Mouse (Mus musculus) intestine, embryonic 16.5 days (tissue): ENCODE measurements around the gene Resp18. TPM values are rescaled to one million over a fixed set of nuclear protein-coding genes. Genes with fewer than 3 reads are reported as not detected.

Experiments used
- ATAC-seq: fragments of 200-750 bp; cut with Nextera tagmentation; 2 replicates; pipeline ENCODE4 v1.8.0; 2017; ENCODE audit warnings: moderate TSS enrichment, moderate library complexity
- H3K27ac ChIP-seq: fragments of 300-500 bp; sonication (generic); 2 replicates; pipeline ENCODE4 v1.5.1; 2014; ENCODE audit warnings: mild to moderate bottlenecking, low read length
- H3K27me3 ChIP-seq: fragments of 300-500 bp; sonication (generic); replicated peaks from 2 replicates; pipeline ENCODE4 v1.6.1; 2014; ENCODE audit warnings: low read length, control low read depth, mixed read lengths; ENCODE audit not compliant: control insufficient read depth, insufficient read depth
- H3K36me3 ChIP-seq: fragments of 300-500 bp; sonication (generic); 2 replicates; pipeline ENCODE4 v1.6.1; 2014; ENCODE audit warnings: low read length, control low read depth; ENCODE audit not compliant: control insufficient read depth, insufficient read depth
- H3K4me1 ChIP-seq: fragments of 300-500 bp; sonication (generic); 2 replicates; pipeline ENCODE4 v1.6.1; 2014; ENCODE audit warnings: low read length, control low read depth, mixed read lengths; ENCODE audit not compliant: control insufficient read depth, insufficient read depth
- H3K4me2 ChIP-seq: fragments of 300-500 bp; sonication (generic); 2 replicates; pipeline ENCODE4 v1.6.1; 2014; ENCODE audit warnings: low read depth, low read length, control low read depth
- H3K4me3 ChIP-seq: fragments of 300-500 bp; sonication (generic); 2 replicates; pipeline ENCODE4 v1.5.1; 2014; ENCODE audit warnings: mild to moderate bottlenecking, low read length
- H3K9ac ChIP-seq: fragments of 300-500 bp; sonication (generic); 2 replicates; pipeline ENCODE4 v1.6.1; 2014; ENCODE audit warnings: low read depth, low read length
- H3K9me3 ChIP-seq: fragments of 300-500 bp; sonication (generic); 2 replicates; pipeline ENCODE4 v1.6.1; 2016; ENCODE audit warnings: low read length, control low read depth; ENCODE audit not compliant: control insufficient read depth
- WGBS: fragments of 180-500 bp; shearing (Covaris S2); extraction: QIAGEN DNeasy Blood & Tissue Kit; methylation state at CpG from one replicate; pipeline ENCODE4 v1.1.7; 2014; 5-methylcytosine and 5-hydroxymethylcytosine counted together
- polyA plus RNA-seq: library from polyadenylated mRNA; unstranded; fragments of >200 nt; fragmentation: Nextera tagmentation; extraction: Ambion mirVana; gene quantifications from 2 replicates; pipeline ENCODE4 v1.2.1, GENCODE M21; 2015

Gene Resp18
- polyA plus RNA-seq, 1 experiment from 2014 or later: 9.2 TPM

GRCm38 (mm10) chr1:75253849-75254624 is 24.2 kb downstream of the Resp18 start:
- H3K4me1 ChIP-seq: peaks cover 4% of the 10 kb centered on the region; the same call in 1 of the 2 replicates
- WGBS: 62% methylated on average over 16 of the region's 16 CpGs
- H3K9me3 ChIP-seq: no peaks in the 10 kb centered on the region
- no peak overlapping the region for H3K4me3 ChIP-seq
- no peaks in the 10 kb centered on the region for H3K36me3 ChIP-seq
- H3K9ac ChIP-seq: no peak overlapping the region
- no peak for ATAC-seq
- no peak overlapping the region for H3K27ac ChIP-seq
- H3K27me3 ChIP-seq: no peaks in the 10 kb centered on the region
- no peak overlapping the region for H3K4me2 ChIP-seq

DNA sequence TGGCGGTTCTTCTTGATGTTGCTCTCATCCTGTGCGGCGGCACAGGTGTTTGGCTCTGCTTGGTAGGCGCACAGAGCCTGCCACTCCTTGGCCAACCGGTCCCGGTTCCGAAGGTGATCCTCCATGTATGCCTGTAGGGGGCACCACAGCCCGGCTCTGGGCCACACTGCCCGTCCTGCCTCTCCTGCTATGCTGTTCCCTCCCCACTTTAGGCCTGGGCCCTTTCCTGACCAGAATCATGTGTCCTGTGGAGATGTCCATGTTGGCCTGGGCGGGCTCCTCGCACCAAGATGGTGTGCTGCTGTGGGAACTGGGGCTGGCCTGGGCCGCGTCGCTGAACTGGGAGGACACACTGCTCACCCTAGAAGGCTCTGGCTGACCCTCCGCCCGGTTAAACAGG is 25.2 kb downstream of the Resp18 start:
- H3K9ac ChIP-seq: no peak overlapping the region
- 76% methylated on average over 16 of the region's 16 CpGs for whole genome bisulfite sequencing
- no peak for ATAC-seq

DNA sequence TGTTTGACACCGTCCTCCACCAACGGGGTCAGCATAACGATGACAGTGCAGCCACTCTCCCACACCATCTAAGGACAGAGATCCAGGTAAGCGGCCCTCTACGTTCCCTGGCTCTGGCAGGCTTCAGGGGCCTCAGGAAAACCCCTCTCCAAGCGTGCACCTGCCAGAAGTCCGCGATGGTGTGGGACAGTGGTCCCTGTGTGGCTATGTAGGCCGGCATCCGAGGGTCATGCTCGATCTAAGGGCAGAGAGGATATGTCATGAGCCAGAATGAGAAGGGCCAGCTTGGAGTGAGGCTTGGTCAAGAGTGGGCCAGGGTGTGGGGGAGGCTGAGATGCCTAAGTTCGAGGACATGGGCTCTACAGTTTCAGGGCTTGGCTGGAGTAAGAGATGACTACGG is 25.9 kb downstream of the Resp18 start:
- Histone ChIP-seq H3K9me3 (no peaks in the 10 kb centered on the region), H3K9ac (no peak overlapping the region), H3K4me1 (peaks cover 11% of the 10 kb centered on the region), H3K4me3 (no peak overlapping the region), H3K27ac (no peak overlapping the region), H3K4me2 (no peak overlapping the region; the same call in 1 of the 2 replicates), H3K27me3 (no peaks in the 10 kb centered on the region), H3K36me3 (no peaks in the 10 kb centered on the region)
- ATAC-seq: no peak
- WGBS: 68% methylated on average over 13 of the region's 13 CpGs

More for the DNA sequence above, 25.2 kb downstream of the Resp18 start:
- H3K27me3 ChIP-seq: no peaks in the 10 kb centered on the region
- H3K4me2 ChIP-seq: no peak overlapping the region
- H3K9me3 ChIP-seq: no peaks in the 10 kb centered on the region
- H3K4me3 ChIP-seq: no peak overlapping the region
- no peaks in the 10 kb centered on the region for H3K36me3 ChIP-seq
- H3K4me1 ChIP-seq: peaks cover 4% of the 10 kb centered on the region
- no peak overlapping the region for H3K27ac ChIP-seq

DNA sequence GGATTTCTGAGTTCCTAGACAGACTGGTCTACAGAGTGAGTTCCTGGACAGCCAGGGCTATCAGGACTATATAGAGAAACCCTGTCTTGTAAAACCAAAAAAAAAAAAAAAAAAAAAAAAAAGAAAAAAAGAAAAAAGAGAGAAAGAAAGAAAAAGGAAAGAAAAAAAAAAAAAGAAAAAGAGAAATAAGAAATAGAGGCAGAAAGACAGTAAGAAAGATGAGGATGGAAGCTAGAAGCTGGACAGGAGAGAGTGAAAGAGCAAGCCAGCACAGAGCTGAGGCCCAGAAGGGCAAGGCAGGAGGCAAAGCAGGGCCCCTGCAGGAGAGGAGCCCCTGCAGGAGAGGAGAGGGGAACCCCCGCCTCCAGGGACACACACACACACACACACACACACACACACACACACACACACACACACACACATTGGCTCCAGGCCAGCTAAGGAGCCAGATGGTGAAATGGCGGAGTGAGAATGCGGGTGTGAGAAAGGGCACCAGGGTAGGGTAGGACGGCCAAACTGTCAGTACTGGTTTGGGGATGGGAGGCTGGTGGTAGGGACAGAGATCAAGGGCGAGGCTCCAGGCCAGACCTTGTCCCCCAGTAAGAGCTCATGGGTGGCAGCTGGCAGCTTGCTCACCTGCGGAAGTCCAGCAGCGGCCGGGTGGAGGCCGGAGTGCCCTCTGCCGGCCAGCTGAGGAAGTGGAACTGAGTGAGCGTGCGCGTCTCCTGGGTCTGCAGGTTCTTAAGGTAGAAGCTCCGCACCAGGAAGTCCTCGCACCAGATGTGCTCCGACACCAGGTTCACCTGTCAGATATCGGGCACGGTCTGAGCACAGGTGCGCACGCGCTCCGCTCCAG is 26.9 kb downstream of the Resp18 start:
- H3K9me3 ChIP-seq: no peaks in the 10 kb centered on the region
- no peak overlapping the region for H3K27ac ChIP-seq
- H3K4me3 ChIP-seq: peak overlapping the region; percentile 27
- peak overlapping the region; percentile 48 for H3K4me2 ChIP-seq
- H3K27me3 ChIP-seq: no peaks in the 10 kb centered on the region
- no peaks in the 10 kb centered on the region for H3K36me3 ChIP-seq
- peaks cover 12% of the 10 kb centered on the region for H3K4me1 ChIP-seq
- H3K9ac ChIP-seq: peak overlapping the region; percentile 63
- peak; percentile 81 for ATAC-seq
- WGBS: 2% methylated on average over 21 of the region's 22 CpGs

DNA sequence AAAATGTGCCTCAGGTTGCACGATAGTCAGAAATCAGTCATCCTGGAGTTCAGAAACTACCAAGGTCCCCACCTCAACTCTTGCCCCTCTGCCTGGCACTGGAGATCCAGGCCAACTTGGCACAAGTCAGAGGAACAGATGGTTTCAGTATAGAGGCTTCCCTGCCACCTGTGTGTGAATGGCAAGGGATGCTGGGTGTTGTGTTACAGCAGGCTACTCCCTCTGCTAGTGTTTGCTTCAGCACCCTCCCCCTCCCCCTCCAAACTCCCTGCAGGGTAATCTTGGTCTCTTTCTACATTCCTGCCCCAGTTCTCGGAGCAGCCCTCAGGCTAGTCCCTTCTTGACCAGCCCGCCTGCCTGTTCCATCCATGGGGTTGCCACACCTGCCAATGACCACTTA is 27.7 kb downstream of the Resp18 start:
- 74% methylated on average over 3 of the region's 3 CpGs for WGBS

GRCm38 (mm10) chr1:75248041-75248772 is 30.0 kb downstream of the Resp18 start:
- Histone ChIP-seq H3K27me3 (no peaks in the 10 kb centered on the region), H3K4me3 (no peak overlapping the region), H3K36me3 (peaks cover 7% of the 10 kb centered on the region; the same call in 1 of the 2 replicates), H3K9ac (peak overlapping the region; percentile 46; the same call in 1 of the 2 replicates), H3K9me3 (no peaks in the 10 kb centered on the region), H3K4me1 (peaks cover 12% of the 10 kb centered on the region), H3K27ac (no peak overlapping the region), H3K4me2 (no peak overlapping the region)
- ATAC-seq: peak; percentile 36
- 40% methylated on average over 9 of the region's 9 CpGs for WGBS

More for the DNA sequence above, 27.7 kb downstream of the Resp18 start:
- Histone ChIP-seq H3K4me3 (no peak overlapping the region), H3K4me1 (peaks cover 12% of the 10 kb centered on the region), H3K27ac (no peak overlapping the region), H3K27me3 (no peaks in the 10 kb centered on the region), H3K9ac (no peak overlapping the region), H3K4me2 (no peak overlapping the region), H3K9me3 (no peaks in the 10 kb centered on the region), H3K36me3 (no peaks in the 10 kb centered on the region)
- ATAC-seq: no peak

DNA sequence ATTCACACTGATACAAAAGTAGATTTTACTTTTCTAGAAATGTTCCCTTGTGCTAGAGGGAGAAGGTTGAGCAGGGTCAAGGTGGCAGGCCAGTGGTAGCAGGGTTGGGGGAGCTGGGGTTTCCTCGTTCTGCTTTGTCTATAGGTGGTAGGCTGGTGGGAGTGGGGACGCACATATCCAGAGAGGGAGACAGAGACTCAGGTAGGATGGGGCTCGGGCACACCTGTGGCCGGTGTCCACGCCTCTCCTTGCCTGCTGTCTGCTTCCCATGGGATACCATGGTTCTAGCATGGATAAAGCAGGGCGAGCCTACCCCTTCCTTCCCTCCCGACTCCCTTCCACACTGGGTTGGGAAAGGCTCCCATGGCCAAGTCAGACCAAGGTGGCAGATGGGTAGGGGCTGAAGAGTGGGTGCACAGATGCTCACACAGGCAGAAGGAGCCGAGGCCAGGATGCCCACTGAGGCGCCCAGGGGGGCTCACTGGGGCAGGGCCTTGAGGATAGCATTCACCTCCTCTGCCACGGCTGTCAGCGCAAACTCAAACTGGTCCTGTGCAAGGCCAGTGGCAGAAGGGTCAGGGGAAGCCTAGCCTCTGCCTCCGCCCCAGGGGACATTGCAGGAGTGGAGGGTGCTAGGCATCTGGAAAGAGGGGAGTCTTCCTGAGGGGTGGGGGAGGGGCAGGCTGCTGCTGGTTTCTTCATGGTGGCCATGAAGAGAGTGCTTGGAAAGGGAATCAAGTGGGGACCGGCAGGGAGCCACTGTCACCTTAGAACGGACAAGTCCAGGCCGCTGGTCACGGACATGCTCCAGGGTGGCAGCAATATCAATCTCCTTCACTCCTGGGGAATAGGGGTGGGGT is 30.9 kb downstream of the Resp18 start:
- 82% methylated on average over 16 of the region's 16 CpGs for WGBS
- Histone ChIP-seq H3K9ac (0 out of 2 replicates have a peak overlapping the region, but pooled peaks have one; percentile 29), H3K4me2 (no peak overlapping the region), H3K9me3 (no peaks in the 10 kb centered on the region), H3K27me3 (no peaks in the 10 kb centered on the region), H3K4me3 (no peak overlapping the region), H3K27ac (no peak overlapping the region), H3K4me1 (peaks cover 12% of the 10 kb centered on the region), H3K36me3 (peaks cover 7% of the 10 kb centered on the region; the same call in 1 of the 2 replicates)
- no peak for ATAC-seq

GRCm38 (mm10) chr1:75244836-75245235 is 33.4 kb downstream of the Resp18 start:
- Histone ChIP-seq H3K36me3 (peaks cover 9% of the 10 kb centered on the region; the same call in 1 of the 2 replicates), H3K4me2 (no peak overlapping the region), H3K4me3 (no peak overlapping the region), H3K4me1 (peaks cover 8% of the 10 kb centered on the region), H3K9me3 (no peaks in the 10 kb centered on the region), H3K27me3 (no peaks in the 10 kb centered on the region), H3K27ac (no peak overlapping the region), H3K9ac (no peak overlapping the region)
- 23% methylated on average over 4 of the region's 4 CpGs for WGBS
- ATAC-seq: peak; percentile 72
